Mouse (Mus musculus) kidney, adult 2 months (tissue): ENCODE data around the gene Brwd1.

Experiments
- CTCF ChIP-seq: fragments of 200-500 bp; conservative IDR thresholded peaks from 2 replicates; pipeline ENCODE4 v1.5.1; 2011; ENCODE audit warnings: low read depth, mild to moderate bottlenecking, control low read depth, low read length, moderate library complexity, mixed read lengths; ENCODE audit not compliant: insufficient read depth, insufficient read length
- POLR2A ChIP-seq: fragments of 200-500 bp; IDR thresholded peaks from one replicate; pipeline ENCODE4 v1.6.1; 2011; ENCODE audit warnings: low read depth, low read length, control low read depth

DNA sequence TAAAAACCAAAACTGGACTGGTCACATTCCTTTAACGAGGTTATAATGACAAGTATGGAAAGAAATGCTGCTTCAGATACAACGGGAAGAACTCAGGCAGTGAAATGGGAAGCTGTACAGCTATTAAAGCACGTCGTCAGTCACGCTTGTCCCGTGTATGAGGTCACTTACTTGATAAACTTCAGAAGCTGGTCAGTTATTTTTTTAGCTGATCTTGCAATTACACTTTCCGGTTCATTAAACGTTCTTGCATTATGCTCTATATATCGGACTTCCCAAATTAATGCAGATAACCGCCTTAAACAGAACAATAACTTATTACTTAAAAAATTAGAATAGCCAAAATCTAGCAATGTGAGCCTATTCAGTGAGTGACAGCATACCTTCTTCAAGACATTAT is 61.3 kb downstream of the Brwd1 start:
- TF ChIP-seq CTCF: no peak
- TF ChIP-seq POLR2A: no peak
